Mouse (Mus musculus) left cerebral cortex, postnatal 10 days (tissue): ENCODE results near the gene Arf5. TPM values are rescaled to one million over a fixed set of nuclear protein-coding genes. Genes with fewer than 3 reads are reported as not detected.

Source experiments
- DNase-seq, 2 experiments: peaks; one replicate each; pipeline ENCODE4 v3.0.0; 2021 to 2022; ENCODE audit warnings: low spot score in 2 of 2, mixed read lengths in 1 of 2; ENCODE audit errors: extremely low spot score in 1 of 2
- intact Hi-C: fragments of 180-260 bp; cut with DNase I; formaldehyde crosslinking; loops from one replicate; pipeline ENCODE4 v1.15.1; 2025
- total RNA-seq, 2 experiments: library from RNA; stranded (reverse); gene quantifications; 2 replicates each; pipeline ENCODE4 v1.2.3; 2021

Arf5 gene
- total RNA-seq: 100 to 1,000 TPM; 401 to 406 TPM

GRCm38 (mm10) chr6:28423313-28423712 lies at the start of gene Arf5:
TSS of gene Arf5 (plus strand) at chr6:28423560.
- peak; percentile 88 to 97 for DNase-seq
- intact Hi-C loops: loop anchor here (5.0 kb wide), 1 partner anchor 206 kb away; no protein-coding TSS in a partner anchor

- intact Hi-C loops: no loop called here
- DNase-seq: no peak
Measured at GRCm38 (mm10) chr6:28381983-28382382, 41.4 kb upstream of the Arf5 start.

DNA sequence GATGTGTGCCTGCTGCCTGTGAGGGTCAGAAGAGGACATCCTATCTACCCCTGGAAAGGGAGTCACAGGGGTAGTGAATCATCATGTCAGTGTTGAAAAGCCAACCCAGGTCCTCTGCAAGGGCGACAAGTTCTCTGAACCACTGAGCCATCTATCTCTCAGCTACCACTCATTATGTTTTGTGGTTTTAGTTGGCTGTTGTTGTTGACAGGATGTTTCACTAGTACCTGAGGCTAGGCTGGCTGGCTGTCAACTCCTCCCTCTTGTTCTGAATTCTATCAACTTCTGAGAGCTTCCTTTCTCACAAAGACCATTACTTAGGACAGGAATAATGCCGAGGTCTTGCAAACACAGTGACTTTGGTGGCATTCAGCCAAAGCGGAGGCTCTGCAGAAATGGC lies 38.2 kb upstream of the Arf5 start:
- intact Hi-C loops: no loop called here
- no peak for DNase-seq

DNA sequence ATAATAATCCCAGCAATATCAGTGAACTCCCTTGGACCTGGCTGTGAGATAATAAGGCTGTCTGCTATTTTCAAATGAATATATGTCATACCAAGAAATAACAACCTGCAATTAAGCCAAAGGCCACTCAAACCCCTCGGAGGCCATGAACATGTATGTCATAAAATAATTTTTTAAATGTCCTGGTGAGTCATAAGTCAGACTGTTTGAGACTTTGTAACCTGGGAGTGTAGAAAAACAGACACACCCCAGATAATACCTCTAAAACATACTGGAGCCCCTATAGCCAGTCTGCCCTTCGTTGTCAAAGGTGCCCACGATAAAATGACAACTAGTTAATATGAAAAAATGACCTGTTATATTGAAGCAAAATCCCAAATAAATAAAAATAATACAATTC lies 34.3 kb upstream of the Arf5 start:
- intact Hi-C loops: no loop called here
- no peak for DNase-seq

- intact Hi-C loops: no loop called here
- DNase-seq: no peak
Measured at GRCm38 (mm10) chr6:28396051-28396852, 27.1 kb upstream of the Arf5 start.

DNA sequence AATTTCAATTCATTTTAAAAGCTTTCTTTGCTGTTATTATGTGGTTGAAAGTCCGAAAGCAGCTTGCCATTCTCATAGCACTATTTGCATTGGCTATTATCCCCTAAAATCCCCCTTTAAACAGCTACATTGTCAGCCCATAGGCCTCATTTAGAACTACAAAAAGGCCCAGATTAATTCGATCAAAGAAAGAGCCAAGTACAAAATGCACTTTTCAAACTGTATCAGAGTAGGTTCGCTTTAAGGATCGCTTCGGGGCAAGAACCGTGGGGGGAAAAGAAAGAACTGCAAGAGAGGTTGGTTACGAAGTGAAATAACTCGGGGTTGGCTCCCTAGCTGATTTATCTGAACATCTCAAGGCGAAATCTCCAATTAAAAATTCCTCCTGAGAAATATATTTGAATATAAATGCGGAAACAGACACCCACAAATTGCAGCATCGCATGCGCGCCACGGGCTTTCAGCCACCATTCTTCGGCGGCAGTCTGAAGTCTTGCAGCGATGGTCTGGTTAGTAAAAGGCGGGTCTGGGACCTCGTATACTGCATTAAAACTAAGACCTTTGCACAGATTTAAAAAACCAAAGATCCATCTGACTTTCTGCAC lies 26.4 kb upstream of the Arf5 start:
- DNase-seq: no peak
- intact Hi-C loops: no loop called here

GRCm38 (mm10) chr6:28397681-28398203 lies 25.6 kb upstream of the Arf5 start, which contains the start of gene Zfp800:
TSS of gene Zfp800 (minus strand) at chr6:28398005.
- intact Hi-C loops: no loop called here
- peak in 1 of 2 experiments; percentile 21 for DNase-seq

GRCm38 (mm10) chr6:28398726-28399125 lies 24.6 kb upstream of the Arf5 start:
- no peak for DNase-seq
- intact Hi-C loops: no loop called here

DNA sequence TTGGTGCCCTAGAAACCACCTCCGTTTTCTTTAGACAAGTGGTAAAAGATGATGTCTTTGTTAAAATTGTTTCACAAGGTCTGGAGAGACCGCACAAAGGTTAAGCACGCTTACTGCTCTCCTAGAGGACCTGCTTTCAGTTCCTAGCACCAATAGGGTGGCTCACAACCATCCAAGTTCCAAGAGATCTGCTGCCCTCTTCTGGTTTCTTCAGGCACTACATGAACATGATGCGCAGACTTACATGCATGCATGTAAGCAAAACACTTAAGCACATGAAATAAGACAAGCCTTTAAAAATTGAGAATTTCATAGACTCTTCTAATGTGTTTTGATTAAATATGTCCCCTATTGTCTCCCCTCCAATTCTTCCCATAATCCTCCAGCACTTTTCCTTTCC lies 23.6 kb upstream of the Arf5 start:
- DNase-seq: no peak
- intact Hi-C loops: no loop called here

DNA sequence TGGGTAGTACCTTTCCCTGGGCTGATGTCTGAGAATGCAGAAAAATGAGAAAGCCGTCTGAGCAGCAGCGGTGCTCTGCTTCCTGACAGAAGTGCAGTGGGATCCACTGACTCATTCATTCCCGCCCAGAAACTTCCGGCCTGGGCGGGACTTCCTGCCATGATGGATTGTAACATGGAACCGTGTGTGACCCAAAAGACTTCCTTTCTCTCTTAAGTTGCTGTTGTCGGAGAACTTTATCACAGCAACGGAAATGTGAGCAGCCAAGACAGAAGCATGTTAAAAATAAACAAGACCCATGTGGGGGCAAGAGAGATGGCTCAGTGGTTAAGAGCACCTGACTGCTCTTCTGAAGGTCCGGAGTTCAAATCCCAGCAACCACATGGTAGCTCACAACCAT lies 13.3 kb upstream of the Arf5 start:
- no peak for DNase-seq
- intact Hi-C loops: no loop called here

DNA sequence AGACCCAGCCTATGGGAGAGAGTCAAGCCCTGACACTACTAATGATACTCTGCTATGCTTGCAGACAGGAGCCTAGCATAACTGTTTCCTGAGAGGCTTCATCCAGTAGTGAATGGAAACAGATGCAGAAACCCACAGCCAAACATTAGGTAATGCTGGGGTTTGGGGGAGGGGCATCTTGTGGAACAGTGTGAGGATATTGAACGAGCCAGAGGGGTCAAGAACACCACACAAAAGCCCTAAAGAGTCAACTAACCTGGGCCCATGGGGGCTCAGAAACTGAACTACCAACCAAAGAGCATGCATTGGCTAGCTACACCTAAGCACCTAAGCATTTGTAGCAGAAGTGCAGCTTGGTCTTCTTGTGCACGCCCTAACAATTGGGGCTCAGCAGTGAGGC lies 12.1 kb upstream of the Arf5 start:
- no peak for DNase-seq
- intact Hi-C loops: no loop called here

- intact Hi-C loops: no loop called here
- no peak for DNase-seq
Measured at GRCm38 (mm10) chr6:28416981-28417380, 6.4 kb upstream of the Arf5 start.

DNA sequence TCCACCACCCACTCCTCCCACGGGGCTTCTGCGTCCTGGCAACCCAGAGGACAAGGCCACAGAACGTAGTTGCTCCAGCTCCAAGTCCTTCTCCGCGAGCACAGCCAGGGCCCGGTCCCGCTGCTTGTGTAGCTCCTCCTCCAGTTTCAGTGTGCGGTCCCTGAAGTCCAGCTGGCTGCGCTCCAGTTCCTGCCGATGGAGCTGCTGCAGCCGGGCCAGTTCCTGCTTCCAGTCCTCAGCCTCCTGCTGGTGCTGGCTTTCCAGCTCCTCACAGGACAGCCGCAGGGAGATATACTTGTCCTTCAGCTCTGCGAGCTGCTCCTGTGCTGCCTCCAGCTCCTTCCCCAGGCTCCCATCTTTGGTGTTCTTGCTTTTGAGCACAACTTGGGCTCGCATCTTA lies 4.9 kb upstream of the Arf5 start:
- intact Hi-C loops: no loop called here
- peak; percentile 56 to 94 for DNase-seq

DNA sequence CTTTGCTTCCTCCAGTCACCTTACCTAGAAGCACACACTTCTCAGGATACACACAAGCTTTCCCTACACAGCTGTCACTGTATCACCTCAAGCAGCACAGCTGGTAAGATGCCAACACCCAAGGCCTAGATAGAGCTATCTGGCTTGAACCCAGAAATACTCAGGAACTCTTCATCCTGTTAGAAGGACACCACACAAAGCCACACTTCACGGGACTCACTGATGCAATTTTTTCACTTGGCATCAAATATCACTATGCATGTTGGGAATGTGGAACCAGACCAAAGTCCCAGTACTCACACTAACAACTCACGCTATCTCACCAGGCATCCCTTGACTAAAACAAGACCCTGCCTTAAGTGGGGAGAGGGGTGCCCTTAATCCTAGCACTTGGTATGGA lies 3.7 kb upstream of the Arf5 start:
- no peak for DNase-seq
- intact Hi-C loops: loop anchor here (5.0 kb wide), 1 partner anchor 202 kb away; no protein-coding TSS in a partner anchor

- DNase-seq: no peak
- intact Hi-C loops: loop anchor here (5.0 kb wide), 1 partner anchor 203 kb away; no protein-coding TSS in a partner anchor
Measured at GRCm38 (mm10) chr6:28420361-28420760, 3.0 kb upstream of the Arf5 start.

DNA sequence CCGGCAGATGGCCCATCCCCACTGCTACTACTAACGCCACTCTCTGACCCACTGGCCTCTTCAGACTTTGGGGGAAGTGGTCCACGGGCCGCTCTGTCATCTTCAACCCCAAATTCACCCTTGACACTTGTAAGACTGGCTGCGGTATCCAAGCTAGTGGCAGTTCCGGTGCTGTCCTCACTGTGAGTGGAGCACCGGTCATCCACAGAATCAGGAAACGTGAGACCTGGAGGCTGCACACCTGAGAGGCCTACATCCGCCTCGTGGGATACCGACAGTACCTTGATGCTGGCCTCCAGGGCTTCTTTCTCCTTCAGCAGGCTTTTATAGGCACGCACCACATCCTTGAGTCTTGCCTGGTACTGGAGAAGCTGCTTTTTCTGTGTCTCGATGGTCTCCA lies 2.5 kb upstream of the Arf5 start:
- no peak for DNase-seq
- intact Hi-C loops: loop anchor here (5.0 kb wide), 1 partner anchor 204 kb away; no protein-coding TSS in a partner anchor

GRCm38 (mm10) chr6:28421469-28422000 lies 1.8 kb upstream of the Arf5 start:
- intact Hi-C loops: loop anchor here (5.0 kb wide), 1 partner anchor 204 kb away; no protein-coding TSS in a partner anchor

GRCm38 (mm10) chr6:28422651-28423290 lies 589 bp upstream of the Arf5 start:
- intact Hi-C loops: loop anchor here (5.0 kb wide), 1 partner anchor 205 kb away; no protein-coding TSS in a partner anchor
- DNase-seq: no peak

More at GRCm38 (mm10) chr6:28421469-28422000, 1.8 kb upstream of the Arf5 start:
- DNase-seq: peak; percentile 85 to 95
